Mouse (Mus musculus): ENCODE measurements around the gene Gm49027.

Gm49027 gene

DNA sequence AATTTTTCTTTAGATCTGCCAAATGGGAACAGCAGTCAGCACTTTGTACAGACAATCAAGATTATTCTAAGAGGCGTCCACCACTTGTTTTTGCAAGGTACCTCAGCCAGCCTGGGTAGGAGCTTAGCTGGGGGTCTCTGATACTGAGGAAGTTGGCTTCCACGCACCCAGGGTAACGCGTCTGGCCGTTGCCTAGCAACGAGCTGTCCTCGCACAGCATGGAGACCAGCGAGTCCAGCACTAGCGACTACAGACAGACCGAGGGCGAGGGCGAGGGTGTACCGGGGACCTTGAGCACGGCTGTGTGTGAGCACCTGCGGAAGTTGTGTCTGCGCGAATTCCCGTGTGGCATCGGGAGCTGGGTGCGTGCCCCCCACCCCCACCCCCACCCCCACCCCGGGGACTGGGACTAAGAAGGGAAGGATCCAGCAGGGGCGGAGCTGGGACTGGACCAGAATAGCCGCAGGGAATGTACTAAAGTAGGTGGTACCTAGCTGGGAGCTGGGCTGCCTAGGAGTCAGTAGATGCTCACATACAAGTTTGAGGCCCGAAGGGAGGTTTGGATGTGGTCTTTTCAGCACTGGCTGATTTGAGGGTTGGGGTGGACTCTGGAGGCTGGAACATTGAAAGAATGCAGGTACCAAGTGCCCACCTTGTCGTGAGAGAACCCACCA is 36.0 kb downstream of the Gm49027 start, which contains the start of the genes Lrrc43 and Il31:
Gene Lrrc43 (plus strand): TSS at position 194 of the 674 bp plus-strand sequence.
Gene Il31 (minus strand): TSS at position 378 of the 674 bp plus-strand sequence.
- Histone ChIP-seq H3K27me3 (ENCODE audit: insufficient read depth, low read length) (peaks cover 27% of the 10 kb centered on the region), H3K9me3 (ENCODE audit: low read length) (no peaks in the 10 kb centered on the region), H3K4me3 (replicated peaks; ENCODE audit: low read length) (no peak within 1 kb of the TSS), H3K36me3 (ENCODE audit: insufficient read depth, low read length) (no peaks in the 10 kb centered on the region), H3K4me1 (replicated peaks; ENCODE audit: low read depth, low read length) (peaks cover 10% of the 10 kb centered on the region)
- no peak for TF ChIP-seq CTCF (conservative IDR thresholded peaks at IDR 0.05; ENCODE audit: low read length)
- no peak for TF ChIP-seq POU5F1 (IDR thresholded peaks at IDR 0.05; ENCODE audit: borderline replicate concordance, low read length)
- TF ChIP-seq NANOG (IDR thresholded peaks at IDR 0.05; ENCODE audit: borderline replicate concordance, low read length), result no peak

- TF ChIP-seq NANOG (IDR thresholded peaks at IDR 0.05; ENCODE audit: borderline replicate concordance, low read length) (no peak), POU5F1 (IDR thresholded peaks at IDR 0.05; ENCODE audit: borderline replicate concordance, low read length) (no peak), CTCF (conservative IDR thresholded peaks at IDR 0.05; ENCODE audit: low read length) (no peak)
These were observed 37.5 kb downstream of the Gm49027 start for GRCm38 (mm10) chr5:123487659-123488395.

DNA sequence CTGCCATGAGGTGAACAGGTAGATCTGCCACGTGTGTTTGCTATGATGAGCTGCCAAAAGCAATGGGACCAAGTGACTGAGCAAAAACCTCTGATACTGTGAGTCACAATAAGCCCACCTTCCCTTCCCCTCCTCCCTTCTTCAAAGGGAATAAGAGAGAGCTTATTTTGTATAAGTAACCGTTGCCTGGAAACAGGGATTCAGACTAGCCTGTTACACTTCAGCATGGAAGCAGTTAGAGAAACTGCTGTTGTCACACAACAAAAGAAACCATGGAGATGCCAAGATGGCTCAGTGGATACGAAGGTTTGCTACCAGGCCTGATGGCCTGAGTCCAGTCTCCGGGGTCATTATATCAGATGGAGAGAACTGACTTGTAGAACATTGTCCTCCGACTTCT is 51.5 kb downstream of the Gm49027 start:
- Histone ChIP-seq H3K36me3 (ENCODE audit: insufficient read depth, low read length) (no peaks in the 10 kb centered on the region), H3K9me3 (ENCODE audit: low read length) (no peaks in the 10 kb centered on the region), H3K4me3 (replicated peaks; ENCODE audit: low read length) (no peak overlapping the region), H3K4me1 (replicated peaks; ENCODE audit: low read depth, low read length) (peaks cover 3% of the 10 kb centered on the region; the same call in 1 of the 2 replicates), H3K27me3 (ENCODE audit: insufficient read depth, low read length) (no peaks in the 10 kb centered on the region)
- TF ChIP-seq POU5F1 (IDR thresholded peaks at IDR 0.05; ENCODE audit: borderline replicate concordance, low read length) (no peak), NANOG (IDR thresholded peaks at IDR 0.05; ENCODE audit: borderline replicate concordance, low read length) (no peak), CTCF (conservative IDR thresholded peaks at IDR 0.05; ENCODE audit: low read length) (no peak)

More at GRCm38 (mm10) chr5:123487659-123488395, 37.5 kb downstream of the Gm49027 start:
- H3K27me3 ChIP-seq (ENCODE audit: insufficient read depth, low read length), result peaks cover 14% of the 10 kb centered on the region
- peaks cover 10% of the 10 kb centered on the region for H3K4me1 ChIP-seq (replicated peaks; ENCODE audit: low read depth, low read length)
- H3K4me3 ChIP-seq (replicated peaks; ENCODE audit: low read length), result no peak overlapping the region
- no peaks in the 10 kb centered on the region for H3K36me3 ChIP-seq (ENCODE audit: insufficient read depth, low read length)
- H3K9me3 ChIP-seq (ENCODE audit: low read length), result no peaks in the 10 kb centered on the region

DNA sequence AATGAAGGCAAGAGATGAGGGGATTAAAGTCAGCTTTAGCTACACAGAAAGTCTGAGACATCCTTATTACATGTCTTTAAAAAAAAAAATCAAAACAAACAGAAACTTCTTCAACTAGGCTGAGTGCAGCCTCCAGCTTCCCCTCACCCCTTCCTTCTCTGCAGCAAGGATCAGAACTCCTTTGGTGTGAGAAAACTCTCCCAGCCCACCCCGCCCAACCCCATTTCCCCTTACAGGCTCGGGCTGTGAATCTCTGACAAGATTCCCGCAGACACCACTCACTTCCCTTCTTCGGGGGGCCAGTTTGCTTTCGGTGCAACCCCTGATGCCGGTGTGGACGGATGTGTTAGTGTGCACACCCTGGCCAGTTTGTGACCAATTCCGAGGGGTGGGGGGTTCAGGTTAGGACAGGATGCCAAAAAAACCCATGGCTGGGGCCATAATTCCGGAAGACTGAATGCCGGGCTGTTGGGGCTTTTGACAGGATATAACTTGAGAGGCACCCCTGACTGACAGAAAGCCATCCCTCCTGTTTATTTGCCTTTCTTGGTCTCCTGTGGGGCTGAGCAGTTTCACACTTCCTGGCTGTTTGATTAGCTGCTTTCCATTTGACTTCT is 54.4 kb downstream of the Gm49027 start:
- H3K27me3 ChIP-seq (ENCODE audit: insufficient read depth, low read length), result 0 out of 2 replicates have a peak, but pooled peaks cover 3% of the 10 kb centered on the region
- no peaks in the 10 kb centered on the region for H3K36me3 ChIP-seq (ENCODE audit: insufficient read depth, low read length)
- no peak for TF ChIP-seq NANOG (IDR thresholded peaks at IDR 0.05; ENCODE audit: borderline replicate concordance, low read length)
- no peak for TF ChIP-seq CTCF (conservative IDR thresholded peaks at IDR 0.05; ENCODE audit: low read length)
- no peak for TF ChIP-seq POU5F1 (IDR thresholded peaks at IDR 0.05; ENCODE audit: borderline replicate concordance, low read length)
- H3K4me3 ChIP-seq (replicated peaks; ENCODE audit: low read length), result no peak overlapping the region
- peaks cover 3% of the 10 kb centered on the region; the same call in 1 of the 2 replicates for H3K4me1 ChIP-seq (replicated peaks; ENCODE audit: low read depth, low read length)
- H3K9me3 ChIP-seq (ENCODE audit: low read length), result peaks cover 5% of the 10 kb centered on the region; the same call in 1 of the 2 replicates

GRCm38 (mm10) chr5:123464638-123465037 is 60.6 kb downstream of the Gm49027 start:
- peaks cover 5% of the 10 kb centered on the region; the same call in 1 of the 2 replicates for H3K9me3 ChIP-seq (ENCODE audit: low read length)
- H3K27me3 ChIP-seq (ENCODE audit: insufficient read depth, low read length), result 0 out of 2 replicates have a peak, but pooled peaks cover 3% of the 10 kb centered on the region
- no peaks in the 10 kb centered on the region for H3K36me3 ChIP-seq (ENCODE audit: insufficient read depth, low read length)
- no peak overlapping the region for H3K4me3 ChIP-seq (replicated peaks; ENCODE audit: low read length)
- no peaks in the 10 kb centered on the region for H3K4me1 ChIP-seq (replicated peaks; ENCODE audit: low read depth, low read length)
- TF ChIP-seq POU5F1 (IDR thresholded peaks at IDR 0.05; ENCODE audit: borderline replicate concordance, low read length) (no peak), CTCF (conservative IDR thresholded peaks at IDR 0.05; ENCODE audit: low read length) (no peak), NANOG (IDR thresholded peaks at IDR 0.05; ENCODE audit: borderline replicate concordance, low read length) (no peak)
